Mouse (Mus musculus): ENCODE measurements around the gene Nr6a1.

- TF ChIP-seq CTCF (IDR thresholded peaks at IDR 0.05; ENCODE audit: low read depth, low read length) (no peak), POLR2A (IDR thresholded peaks at IDR 0.05; ENCODE audit: extremely low read depth, insufficient read depth, low read length) (no peak)
Measured at GRCm38 (mm10) chr2:38956062-38956461, 28.6 kb upstream of the Nr6a1 start.
